12 mouse cellular contexts compared by ENCODE assay signal in genomic region chr3:100705128-100705667, GRCm38 (mm10). TPM values are rescaled to one million over a fixed set of nuclear protein-coding genes. Genes with fewer than 3 reads are reported as not detected.
A peak's percentile ranks its signal among the peaks of the same experiment; 100 is the strongest.
DNase-seq lines count a peak whose midpoint lies in the region; ATAC-seq and TF ChIP-seq lines count a peak whose summit lies in the region.
"Had no signal": no experiment of that assay in that cellular context is flagged by ENCODE, and none has a peak within 500 bp of the region (broad histone marks: within the 10 kb centered on the region; RNA-seq: fewer than 3 reads in every experiment).

No protein-coding gene starts in this region.

- intact Hi-C loops in left cerebral cortex, postnatal 36 days (cut with DNase I), result no loop called here

- no peaks in the 10 kb centered on the region for H3K27me3 ChIP-seq in kidney, embryonic 16.5 days (ENCODE audit: insufficient read depth, low read length)
- H3K27me3 ChIP-seq in kidney, adult 2 months (replicated peaks; ENCODE audit: control insufficient read depth, insufficient read depth, low read length), result no peaks in the 10 kb centered on the region
- no peaks in the 10 kb centered on the region for H3K27me3 ChIP-seq in spleen, adult 2 months (ENCODE audit: control insufficient read depth, insufficient read depth, low read length)
- H3K27me3 ChIP-seq: heart, embryonic 15.5 days; intestine, embryonic 15.5 days had no signal

- DNase-seq in kidney, adult 2 months, result no peak
- DNase-seq in spleen, adult 2 months (ENCODE audit: low read depth in 1 of 2, low spot score in 2 of 2), result peak in 1 of 2 experiments; percentile 27
- no peak for DNase-seq in spleen, adult 18-20 months
- DNase-seq in left cerebral cortex, postnatal 36 days (ENCODE audit: low spot score in 2 of 2), result peak; percentile 31 to 36
- no peak for DNase-seq in urinary bladder, postnatal 25 days (ENCODE audit: low spot score)
- DNase-seq: adrenal gland, postnatal 14 days; cerebellum, adult 11-12 months; gastrocnemius, adult 2 months had no signal

- H3K36me3 ChIP-seq in kidney, embryonic 16.5 days (ENCODE audit: insufficient read depth, low read length), result no peaks in the 10 kb centered on the region
- H3K36me3 ChIP-seq in kidney, adult 2 months (ENCODE audit: control insufficient read depth, insufficient read depth, low read length), result no peaks in the 10 kb centered on the region
- no peaks in the 10 kb centered on the region for H3K36me3 ChIP-seq in spleen, adult 2 months (ENCODE audit: control insufficient read depth, insufficient read depth, low read length)
- H3K36me3 ChIP-seq: heart, embryonic 15.5 days; intestine, embryonic 15.5 days had no signal

- H3K9ac ChIP-seq in kidney, embryonic 16.5 days (replicated peaks; ENCODE audit: low read length), result 0 out of 2 replicates have a peak overlapping the region, but pooled peaks have one; percentile 11
- H3K9ac ChIP-seq: heart, embryonic 15.5 days; intestine, embryonic 15.5 days had no signal

- no peak for TF ChIP-seq POLR2A in kidney, adult 2 months (IDR thresholded peaks at IDR 0.05; ENCODE audit: low read depth, low read length)
- TF ChIP-seq POLR2A in spleen, adult 2 months (IDR thresholded peaks at IDR 0.05; ENCODE audit: low read depth, low read length), result no peak

- peak overlapping the region; percentile 72 for H3K27ac ChIP-seq in kidney, embryonic 16.5 days (ENCODE audit: low read length)
- H3K27ac ChIP-seq in kidney, adult 2 months (ENCODE audit: insufficient read depth, low read depth, low read length), result no peak overlapping the region; the same call in 1 of the 2 replicates
- no peak overlapping the region; the same call in 1 of the 2 replicates for H3K27ac ChIP-seq in spleen, adult 2 months (ENCODE audit: insufficient read depth, low read length)
- H3K27ac ChIP-seq: gastrocnemius, adult 2 months; heart, embryonic 15.5 days; intestine, embryonic 15.5 days had no signal

- no peak for TF ChIP-seq CTCF in kidney, adult 2 months (conservative IDR thresholded peaks at IDR 0.05; ENCODE audit: insufficient read depth, insufficient read length, low read depth, low read length)
- TF ChIP-seq CTCF in spleen, adult 2 months (IDR thresholded peaks at IDR 0.05; ENCODE audit: extremely low read depth, insufficient read depth, insufficient read length, insufficient replicate concordance), result no peak

- H3K9me3 ChIP-seq in kidney, embryonic 16.5 days (ENCODE audit: low read length), result no peaks in the 10 kb centered on the region
- H3K9me3 ChIP-seq: heart, embryonic 15.5 days; intestine, embryonic 15.5 days had no signal

- H3K4me3 ChIP-seq in kidney, embryonic 16.5 days (ENCODE audit: low read length), result no peak overlapping the region
- H3K4me3 ChIP-seq in kidney, adult 2 months (ENCODE audit: insufficient read depth, low read depth, low read length), result no peak overlapping the region
- H3K4me3 ChIP-seq in spleen, adult 2 months (ENCODE audit: extremely low read depth, insufficient read depth, insufficient read length), result peak overlapping the region; percentile 17; the same call in 1 of the 2 replicates
- H3K4me3 ChIP-seq: gastrocnemius, adult 2 months; heart, embryonic 15.5 days; intestine, embryonic 15.5 days had no signal

- peaks cover 33% of the 10 kb centered on the region for H3K4me1 ChIP-seq in kidney, embryonic 16.5 days (ENCODE audit: insufficient read depth, low read length)
- peaks cover 13% of the 10 kb centered on the region; the same call in 1 of the 2 replicates for H3K4me1 ChIP-seq in kidney, adult 2 months (ENCODE audit: control insufficient read depth, insufficient read depth, low read length)
- peaks cover 7% of the 10 kb centered on the region for H3K4me1 ChIP-seq in spleen, adult 2 months (ENCODE audit: control insufficient read depth, insufficient read depth, insufficient read length)

- WGBS in kidney, embryonic 16.5 days, result 32% methylated on average over 11 of the region's 11 CpGs
- WGBS in kidney, adult 2 months, result 53% methylated on average over 11 of the region's 11 CpGs
- 20% methylated on average over 11 of the region's 11 CpGs for WGBS in spleen, adult 2 months

- peak overlapping the region; percentile 27 for H3K4me2 ChIP-seq in kidney, embryonic 16.5 days (replicated peaks; ENCODE audit: low read depth, low read length)
- H3K4me2 ChIP-seq: heart, embryonic 15.5 days; intestine, embryonic 15.5 days had no signal

- ATAC-seq in kidney, embryonic 16.5 days (ENCODE audit: low FRiP score, low TSS enrichment), result peak; percentile 60; the same call in 1 of the 2 replicates
- peak; percentile 51; the same call in 1 of the 2 replicates for ATAC-seq in neutrophil, adult 5-6 weeks (ENCODE audit: extremely low read depth, insufficient number of reproducible peaks, low FRiP score, poor library complexity, severe bottlenecking)
- ATAC-seq: intestine, embryonic 15.5 days had no signal

RNA-seq across cellular contexts. Expression of gene Man1a2, which starts 19.9 kb away (rescaled TPM):
- polyA plus RNA-seq in kidney, embryonic 16.5 days (2015; fragmentation: Nextera tagmentation; extraction: Ambion mirVana), result 43.7 and 48.1 TPM in 2 replicates
- 8.7 and 9.5 TPM in 2 replicates for polyA plus RNA-seq in kidney, adult 2 months (2012; rRNA removed)
- 4.4 and 20.9 TPM in 2 replicates for polyA plus RNA-seq in spleen, adult 2 months (2012; rRNA removed)
- 100 to 1,000 TPM; 170 to 172 TPM for total RNA-seq in left cerebral cortex, postnatal 36 days (2021)
- 94.5 and 97.1 TPM in 2 replicates for total RNA-seq in neutrophil, adult 5-6 weeks (2017)

Comparison
In these comparisons a context has a peak if more than half of its experiments do, and no peak if none do; other contexts are left out.
1. DNase-seq: peak in left cerebral cortex, postnatal 36 days (2 of 2); none in kidney, adult 2 months (single experiment), spleen, adult 18-20 months (0 of 2) and urinary bladder, postnatal 25 days (single experiment).